Mouse (Mus musculus): ENCODE data around the gene 4930486L24Rik. TPM values are rescaled to one million over a fixed set of nuclear protein-coding genes. Genes with fewer than 3 reads are reported as not detected.

Gene 4930486L24Rik
- polyA plus RNA-seq, 1 experiment from 2014 or later = not detected

GRCm38 (mm10) chr13:60820486-60821175 lies 43.6 kb downstream of the 4930486L24Rik start:
- Histone ChIP-seq H3K9ac (no peak overlapping the region), H3K4me2 (replicated peaks) (no peak overlapping the region), H3K27me3 (no peaks in the 10 kb centered on the region), H3K27ac (no peak overlapping the region), H3K4me3 (no peak overlapping the region), H3K4me1 (no peaks in the 10 kb centered on the region), H3K36me3 (no peaks in the 10 kb centered on the region), H3K9me3 (no peaks in the 10 kb centered on the region)
- 75% methylated on average over 3 of the region's 3 CpGs for WGBS
- no peak for ATAC-seq (ENCODE audit: insufficient number of reproducible peaks, insufficient read depth, low FRiP score, low TSS enrichment)

DNA sequence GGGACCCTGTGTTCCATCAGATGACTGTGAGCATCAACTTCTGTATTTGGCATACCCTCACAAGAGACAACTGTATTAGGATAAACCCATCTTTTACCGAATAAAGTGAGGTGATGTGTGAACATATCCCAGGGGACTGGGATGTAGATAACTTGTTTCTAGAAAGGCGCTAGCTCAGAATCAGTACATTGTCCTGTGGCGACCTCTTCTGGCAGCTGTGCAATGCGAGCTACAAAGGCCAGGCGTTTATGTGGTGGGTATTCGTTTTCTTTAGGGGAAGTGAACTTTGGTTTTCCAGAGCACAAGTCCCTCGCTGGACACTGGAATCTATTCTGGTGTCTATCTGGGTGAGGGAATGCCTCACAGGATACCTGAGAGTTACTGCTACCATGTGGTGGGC lies 44.8 kb downstream of the 4930486L24Rik start:
- Histone ChIP-seq H3K4me2 (replicated peaks) (no peak overlapping the region), H3K4me3 (no peak overlapping the region), H3K4me1 (no peaks in the 10 kb centered on the region), H3K27ac (no peak overlapping the region), H3K9ac (no peak overlapping the region), H3K9me3 (no peaks in the 10 kb centered on the region), H3K36me3 (no peaks in the 10 kb centered on the region), H3K27me3 (no peaks in the 10 kb centered on the region)
- ATAC-seq (ENCODE audit: insufficient number of reproducible peaks, insufficient read depth, low FRiP score, low TSS enrichment) = no peak
- 14% methylated on average over 7 of the region's 7 CpGs for whole genome bisulfite sequencing

- Histone ChIP-seq H3K4me2 (replicated peaks) (no peak overlapping the region), H3K27ac (no peak overlapping the region), H3K9ac (no peak overlapping the region), H3K4me3 (no peak overlapping the region), H3K9me3 (no peaks in the 10 kb centered on the region), H3K4me1 (no peaks in the 10 kb centered on the region), H3K27me3 (no peaks in the 10 kb centered on the region), H3K36me3 (no peaks in the 10 kb centered on the region)
- 67% methylated on average over 1 of the region's 1 CpGs for WGBS
- no peak for ATAC-seq (ENCODE audit: insufficient number of reproducible peaks, insufficient read depth, low FRiP score, low TSS enrichment)
Observed at GRCm38 (mm10) chr13:60813722-60814121, 50.6 kb downstream of the 4930486L24Rik start.

GRCm38 (mm10) chr13:60812768-60813167 lies 51.5 kb downstream of the 4930486L24Rik start:
- Histone ChIP-seq H3K36me3 (no peaks in the 10 kb centered on the region), H3K4me1 (no peaks in the 10 kb centered on the region), H3K27me3 (no peaks in the 10 kb centered on the region), H3K4me3 (no peak overlapping the region), H3K9ac (no peak overlapping the region), H3K27ac (no peak overlapping the region), H3K9me3 (no peaks in the 10 kb centered on the region), H3K4me2 (replicated peaks) (no peak overlapping the region)
- 84% methylated on average over 6 of the region's 6 CpGs for WGBS
- no peak for ATAC-seq (ENCODE audit: insufficient number of reproducible peaks, insufficient read depth, low FRiP score, low TSS enrichment)

DNA sequence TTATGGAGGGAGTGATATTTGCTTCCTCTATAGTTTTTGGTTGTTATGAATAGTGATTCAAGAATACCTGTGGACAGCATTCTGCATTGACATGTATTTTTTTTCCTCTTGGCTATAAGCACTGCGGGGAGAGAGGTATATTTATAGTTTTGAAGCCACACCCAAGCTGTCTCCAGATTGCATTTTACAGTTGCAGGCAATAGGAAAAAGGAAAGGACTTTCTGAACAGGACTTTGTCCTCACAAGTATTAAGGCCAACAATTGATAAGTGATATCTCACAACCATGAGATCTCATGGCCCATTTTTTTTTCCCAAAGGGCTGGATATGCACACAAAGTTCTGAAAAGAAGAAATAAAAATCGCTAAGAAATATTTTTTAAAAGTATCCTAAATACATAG lies 54.6 kb downstream of the 4930486L24Rik start:
- H3K36me3 ChIP-seq = no peaks in the 10 kb centered on the region
- no peaks in the 10 kb centered on the region for H3K9me3 ChIP-seq

DNA sequence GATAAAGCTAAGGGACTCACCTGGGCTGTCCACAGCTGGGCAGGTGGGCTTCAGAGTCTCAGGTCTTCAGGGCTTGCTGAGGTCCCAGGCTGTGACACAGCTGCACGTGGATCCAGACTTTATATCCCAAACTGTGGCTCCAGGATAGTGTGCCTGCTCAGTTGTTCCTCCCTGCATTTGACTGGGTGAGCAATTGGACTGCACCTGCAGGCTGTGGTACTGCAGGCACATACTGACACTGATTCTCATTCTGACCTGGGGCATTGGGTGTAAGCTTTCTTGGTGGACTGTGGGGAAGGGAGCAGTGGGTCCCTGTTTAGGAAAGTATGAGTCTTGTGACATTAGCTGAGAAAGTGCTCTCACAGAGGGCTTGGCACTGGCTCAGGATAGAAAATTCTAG lies 61.5 kb downstream of the 4930486L24Rik start, which contains the start of gene Ctsll3:
TSS of gene Ctsll3 (minus strand) at position 101 of the 400 bp plus-strand sequence.
- Histone ChIP-seq H3K4me1 (no peaks in the 10 kb centered on the region), H3K9me3 (no peaks in the 10 kb centered on the region), H3K9ac (no peak within 1 kb of the TSS), H3K27ac (no peak within 1 kb of the TSS), H3K27me3 (no peaks in the 10 kb centered on the region), H3K4me3 (no peak within 1 kb of the TSS), H3K4me2 (replicated peaks) (no peak within 1 kb of the TSS), H3K36me3 (no peaks in the 10 kb centered on the region)
- WGBS = 72% methylated on average over 1 of the region's 1 CpGs
- ATAC-seq (ENCODE audit: insufficient number of reproducible peaks, insufficient read depth, low FRiP score, low TSS enrichment) = no peak

More for the DNA sequence above, 54.6 kb downstream of the 4930486L24Rik start:
- Histone ChIP-seq H3K27me3 (no peaks in the 10 kb centered on the region), H3K4me1 (no peaks in the 10 kb centered on the region), H3K9ac (no peak overlapping the region), H3K27ac (no peak overlapping the region), H3K4me3 (no peak overlapping the region), H3K4me2 (replicated peaks) (no peak overlapping the region)
- WGBS = 68% methylated on average over 2 of the region's 2 CpGs
- no peak for ATAC-seq (ENCODE audit: insufficient number of reproducible peaks, insufficient read depth, low FRiP score, low TSS enrichment)

Other genes with a start within 250 kb of the 4930486L24Rik start
- gene BC051665, start 78.1 kb downstream of the 4930486L24Rik start, polyA plus RNA-seq (2016; fragmentation: Nextera tagmentation; extraction: Ambion mirVana) = not detected in 2 replicates
- gene Ctsll3, start 61.6 kb downstream of the 4930486L24Rik start, polyA plus RNA-seq (2016; fragmentation: Nextera tagmentation; extraction: Ambion mirVana) = not detected in 2 replicates
- 0.34 TPM in 1 of 2 replicates, not detected in the other for gene Gm49392, start 32.4 kb upstream of the 4930486L24Rik start, polyA plus RNA-seq (2016; fragmentation: Nextera tagmentation; extraction: Ambion mirVana)
- gene Ctla2b, start 33.0 kb upstream of the 4930486L24Rik start, polyA plus RNA-seq (2016; fragmentation: Nextera tagmentation; extraction: Ambion mirVana) = 1.4 and 1.5 TPM in 2 replicates
- not detected in 2 replicates for gene Tpbpb, start 40.4 kb upstream of the 4930486L24Rik start, polyA plus RNA-seq (2016; fragmentation: Nextera tagmentation; extraction: Ambion mirVana)
- not detected in 2 replicates for gene Gm49393, start 71.1 kb upstream of the 4930486L24Rik start, polyA plus RNA-seq (2016; fragmentation: Nextera tagmentation; extraction: Ambion mirVana)
- 1.4 and 2.0 TPM in 2 replicates for gene Gm49391, start 72.1 kb upstream of the 4930486L24Rik start, polyA plus RNA-seq (2016; fragmentation: Nextera tagmentation; extraction: Ambion mirVana)
- gene Ctla2a, start 72.2 kb upstream of the 4930486L24Rik start, polyA plus RNA-seq (2016; fragmentation: Nextera tagmentation; extraction: Ambion mirVana) = 13.2 and 18.1 TPM in 2 replicates
- not detected in 2 replicates for gene Tpbpa, start 77.5 kb upstream of the 4930486L24Rik start, polyA plus RNA-seq (2016; fragmentation: Nextera tagmentation; extraction: Ambion mirVana)
- not detected in 2 replicates for gene Ctsj, start 141.5 kb upstream of the 4930486L24Rik start, polyA plus RNA-seq (2016; fragmentation: Nextera tagmentation; extraction: Ambion mirVana)
- gene Ctsq, start 176.2 kb upstream of the 4930486L24Rik start, polyA plus RNA-seq (2016; fragmentation: Nextera tagmentation; extraction: Ambion mirVana) = not detected in 2 replicates